Mouse (Mus musculus) limb, embryonic 11.5 days (tissue): Measurements from ENCODE around the gene Cog3. TPM values are rescaled to one million over a fixed set of nuclear protein-coding genes. Genes with fewer than 3 reads are reported as not detected.

Experiments used
- ATAC-seq: fragments of 200-750 bp; cut with Nextera tagmentation; 2 replicates; pipeline ENCODE4 v1.8.0; 2017; ENCODE audit warnings: low read depth; ENCODE audit not compliant: insufficient number of reproducible peaks, low FRiP score, low TSS enrichment
- DNase-seq: peaks from one replicate; pipeline ENCODE4 v3.0.0-alpha.2; 2015; ENCODE audit warnings: low spot score
- H3K27ac ChIP-seq: fragments of 300-500 bp; sonication (generic); replicated peaks from 2 replicates; pipeline ENCODE4 v1.5.1; 2014; ENCODE audit warnings: low read depth, mild to moderate bottlenecking, low read length
- H3K27me3 ChIP-seq: fragments of 300-500 bp; sonication (generic); 2 replicates; pipeline ENCODE4 v1.6.1; 2014; ENCODE audit warnings: mild to moderate bottlenecking, low read length, mixed read lengths; ENCODE audit not compliant: control insufficient read depth, insufficient read depth
- H3K36me3 ChIP-seq: fragments of 300-500 bp; sonication (generic); 2 replicates; pipeline ENCODE4 v1.6.1; 2014; ENCODE audit warnings: mild to moderate bottlenecking, low read length, moderate library complexity, mixed read lengths; ENCODE audit not compliant: control insufficient read depth, insufficient read depth
- H3K4me1 ChIP-seq: fragments of 300-500 bp; sonication (generic); 2 replicates; pipeline ENCODE4 v1.6.1; 2014; ENCODE audit warnings: low read length, mixed read lengths; ENCODE audit not compliant: control insufficient read depth, insufficient read depth
- H3K4me2 ChIP-seq: fragments of 300-500 bp; sonication (generic); 2 replicates; pipeline ENCODE4 v1.6.1; 2014; ENCODE audit warnings: low read depth, mild to moderate bottlenecking, moderate library complexity; ENCODE audit not compliant: severe bottlenecking
- H3K4me3 ChIP-seq: fragments of 300-500 bp; sonication (generic); 2 replicates; pipeline ENCODE4 v1.5.1; 2014; ENCODE audit warnings: low read depth, low read length
- H3K9ac ChIP-seq: fragments of 300-500 bp; sonication (generic); 2 replicates; pipeline ENCODE4 v1.6.1; 2014; ENCODE audit warnings: mild to moderate bottlenecking, low read length
- H3K9me3 ChIP-seq: fragments of 300-500 bp; sonication (generic); 2 replicates; pipeline ENCODE4 v1.6.1; 2016; ENCODE audit warnings: low read length; ENCODE audit not compliant: control insufficient read depth
- WGBS: fragments of 180-500 bp; shearing (Covaris S2); extraction: QIAGEN DNeasy Blood & Tissue Kit; methylation state at CpG from one replicate; pipeline ENCODE4 v1.1.7; 2014; 5-methylcytosine and 5-hydroxymethylcytosine counted together
- polyA plus RNA-seq: library from polyadenylated mRNA; unstranded; fragments of >200 nt; fragmentation: Nextera tagmentation; extraction: Ambion mirVana; gene quantifications from 2 replicates; pipeline ENCODE4 v1.2.1, GENCODE M21; 2014

Gene Cog3
- polyA plus RNA-seq, 1 experiment from 2014 or later, result 25.0 TPM

GRCm38 (mm10) chr14:75727046-75727445 is 27.3 kb downstream of the Cog3 start:
- no peak overlapping the region for H3K4me2 ChIP-seq
- no peak overlapping the region for H3K4me3 ChIP-seq
- ATAC-seq (no peak), DNase-seq (no peak)
- 83% methylated on average over 4 of the region's 4 CpGs for WGBS
- H3K36me3 ChIP-seq, result peaks cover 12% of the 10 kb centered on the region
- H3K27me3 ChIP-seq, result no peaks in the 10 kb centered on the region
- H3K9ac ChIP-seq, result no peak overlapping the region
- H3K27ac ChIP-seq, result no peak overlapping the region
- no peaks in the 10 kb centered on the region for H3K9me3 ChIP-seq
- H3K4me1 ChIP-seq, result no peaks in the 10 kb centered on the region

GRCm38 (mm10) chr14:75722816-75723215 is 31.5 kb downstream of the Cog3 start:
- Histone ChIP-seq H3K36me3 (peaks cover 7% of the 10 kb centered on the region), H3K9ac (no peak overlapping the region), H3K9me3 (no peaks in the 10 kb centered on the region), H3K27me3 (no peaks in the 10 kb centered on the region), H3K27ac (no peak overlapping the region), H3K4me2 (no peak overlapping the region), H3K4me1 (no peaks in the 10 kb centered on the region), H3K4me3 (no peak overlapping the region)
- ATAC-seq (no peak), DNase-seq (no peak)
- 95% methylated on average over 2 of the region's 2 CpGs for WGBS

- no peak overlapping the region for H3K4me3 ChIP-seq
- no peak overlapping the region for H3K27ac ChIP-seq
- H3K36me3 ChIP-seq, result peaks cover 7% of the 10 kb centered on the region
- H3K27me3 ChIP-seq, result no peaks in the 10 kb centered on the region
- H3K4me2 ChIP-seq, result no peak overlapping the region
- no peak overlapping the region for H3K9ac ChIP-seq
- ATAC-seq (no peak), DNase-seq (peak; percentile 60)
- H3K9me3 ChIP-seq, result no peaks in the 10 kb centered on the region
- WGBS, result 63% methylated on average over 12 of the region's 12 CpGs
- H3K4me1 ChIP-seq, result no peaks in the 10 kb centered on the region
These were observed 32.2 kb downstream of the Cog3 start for GRCm38 (mm10) chr14:75721977-75722563.

- Histone ChIP-seq H3K9me3 (no peaks in the 10 kb centered on the region), H3K27ac (no peak overlapping the region), H3K27me3 (no peaks in the 10 kb centered on the region), H3K36me3 (peaks cover 2% of the 10 kb centered on the region), H3K4me3 (no peak overlapping the region), H3K4me2 (no peak overlapping the region), H3K9ac (no peak overlapping the region), H3K4me1 (no peaks in the 10 kb centered on the region)
- ATAC-seq (no peak), DNase-seq (no peak)
- WGBS, result 88% methylated on average over 5 of the region's 5 CpGs
These were observed 34.2 kb downstream of the Cog3 start for GRCm38 (mm10) chr14:75720121-75720520.

- no peaks in the 10 kb centered on the region for H3K27me3 ChIP-seq
- H3K36me3 ChIP-seq, result peaks cover 5% of the 10 kb centered on the region
- H3K4me2 ChIP-seq, result no peak overlapping the region
- ATAC-seq, result no peak
- 91% methylated on average over 4 of the region's 4 CpGs for WGBS
- DNase-seq, result no peak
- H3K4me3 ChIP-seq, result no peak overlapping the region
- H3K9ac ChIP-seq, result no peak overlapping the region
- H3K27ac ChIP-seq, result no peak overlapping the region
- H3K4me1 ChIP-seq, result no peaks in the 10 kb centered on the region
- H3K9me3 ChIP-seq, result no peaks in the 10 kb centered on the region
These were observed 37.9 kb downstream of the Cog3 start for GRCm38 (mm10) chr14:75716410-75716809.

GRCm38 (mm10) chr14:75713661-75714060 is 40.7 kb downstream of the Cog3 start:
- Histone ChIP-seq H3K27me3 (no peaks in the 10 kb centered on the region), H3K9me3 (no peaks in the 10 kb centered on the region), H3K4me3 (no peak overlapping the region), H3K4me1 (no peaks in the 10 kb centered on the region), H3K4me2 (no peak overlapping the region), H3K9ac (no peak overlapping the region), H3K36me3 (peaks cover 7% of the 10 kb centered on the region), H3K27ac (no peak overlapping the region)
- no peak for ATAC-seq
- no peak for DNase-seq
- WGBS, result 83% methylated on average over 4 of the region's 4 CpGs

- Histone ChIP-seq H3K9me3 (no peaks in the 10 kb centered on the region), H3K27ac (no peak overlapping the region), H3K9ac (no peak overlapping the region), H3K4me3 (no peak overlapping the region), H3K36me3 (peaks cover 7% of the 10 kb centered on the region), H3K4me1 (no peaks in the 10 kb centered on the region), H3K27me3 (no peaks in the 10 kb centered on the region), H3K4me2 (no peak overlapping the region)
- no peak for DNase-seq
- no peak for ATAC-seq
- WGBS, result 94% methylated on average over 5 of the region's 5 CpGs
These were observed 41.6 kb downstream of the Cog3 start for GRCm38 (mm10) chr14:75712687-75713086.

GRCm38 (mm10) chr14:75711731-75712130 is 42.6 kb downstream of the Cog3 start:
- H3K9ac ChIP-seq, result no peak overlapping the region
- DNase-seq, result no peak
- no peaks in the 10 kb centered on the region for H3K27me3 ChIP-seq
- H3K9me3 ChIP-seq, result no peaks in the 10 kb centered on the region
- H3K4me2 ChIP-seq, result no peak overlapping the region
- H3K27ac ChIP-seq, result no peak overlapping the region
- H3K4me1 ChIP-seq, result no peaks in the 10 kb centered on the region
- whole genome bisulfite sequencing, result 97% methylated on average over 3 of the region's 3 CpGs
- ATAC-seq, result no peak
- no peak overlapping the region for H3K4me3 ChIP-seq
- H3K36me3 ChIP-seq, result peaks cover 7% of the 10 kb centered on the region

GRCm38 (mm10) chr14:75708986-75709385 is 45.3 kb downstream of the Cog3 start:
- peaks cover 7% of the 10 kb centered on the region for H3K36me3 ChIP-seq
- no peak overlapping the region for H3K9ac ChIP-seq
- ATAC-seq (no peak), DNase-seq (no peak)
- no peak overlapping the region for H3K27ac ChIP-seq
- no peaks in the 10 kb centered on the region for H3K9me3 ChIP-seq
- no peak overlapping the region for H3K4me2 ChIP-seq
- WGBS, result 91% methylated on average over 1 of the region's 1 CpGs
- no peaks in the 10 kb centered on the region for H3K4me1 ChIP-seq
- H3K4me3 ChIP-seq, result no peak overlapping the region
- no peaks in the 10 kb centered on the region for H3K27me3 ChIP-seq
